Comparison of ENCODE assay signal across 21 mouse cellular contexts in genomic region chr14:14541206-14541605, GRCm38 (mm10).
DNase-seq lines count a peak whose midpoint lies in the region; ATAC-seq lines count a peak whose summit lies in the region.
"Had no signal": no experiment of that assay in that cellular context is flagged by ENCODE, and none has a peak within 500 bp of the region (broad histone marks: within the 10 kb centered on the region; RNA-seq: fewer than 3 reads in every experiment).

No protein-coding gene starts in this region.

- ATAC-seq in CD4-positive, CD25-positive, alpha-beta regulatory T cell, adult 4 months, result no peak
- ATAC-seq in megakaryocyte progenitor cell, adult 5-6 weeks (replicated peaks; ENCODE audit: poor library complexity), result peak; percentile 63
- ATAC-seq: forebrain, postnatal 0 days; inflammation-experienced regulatory T-cells, adult 6 months; midbrain, embryonic 13.5 days had no signal

- intact Hi-C loops in left cerebral cortex, postnatal 10 days (cut with DNase I), result no loop called here

- DNase-seq in CD4-positive, CD25-positive, alpha-beta regulatory T cell, adult 2 months (ENCODE audit: low read depth, low spot score), result peak; percentile 25
- peak; percentile 13 to 34 for DNase-seq in spleen, postnatal 36 days (ENCODE audit: low spot score in 2 of 2)
- DNase-seq in spleen, postnatal 14 days (ENCODE audit: low spot score in 2 of 2), result no peak
- DNase-seq in cerebellum, postnatal 25 days, result no peak
- no peak for DNase-seq in left cerebral cortex, postnatal 10 days (ENCODE audit: extremely low spot score in 1 of 2, low spot score in 2 of 2)
- DNase-seq in right cerebral cortex, postnatal 25 days, result no peak
- DNase-seq: adrenal gland, postnatal 14 days; cerebellum, adult 9-10 months; forebrain, postnatal 0 days; gastrocnemius, postnatal 25 days; heart, postnatal 10 days; kidney, adult 8-10 months; kidney, postnatal 10 days; liver; right cerebral cortex, postnatal 14 days; thymus, adult 18-20 months; thymus, postnatal 36 days had no signal

Comparison
In these comparisons a context has a peak if more than half of its experiments do, and no peak if none do; other contexts are left out.
1. DNase-seq: peak in CD4-positive, CD25-positive, alpha-beta regulatory T cell, adult 2 months (single experiment) and spleen, postnatal 36 days (2 of 2); none in spleen, postnatal 14 days (0 of 2), cerebellum, postnatal 25 days (0 of 2), left cerebral cortex, postnatal 10 days (0 of 2) and right cerebral cortex, postnatal 25 days (single experiment).